Mouse (Mus musculus) hindbrain, embryonic 15.5 days (tissue): ENCODE data around the gene Znhit3. TPM values are rescaled to one million over a fixed set of nuclear protein-coding genes. Genes with fewer than 3 reads are reported as not detected.
A peak's percentile ranks its signal among the peaks of the same experiment; 100 is the strongest.

ENCODE experiments used
- ATAC-seq: fragments of 200-750 bp; cut with Nextera tagmentation; 2 replicates; pipeline ENCODE4 v1.8.0; 2017; ENCODE audit warnings: low read depth, moderate number of reproducible peaks, moderate TSS enrichment; ENCODE audit not compliant: low FRiP score
- H3K27ac ChIP-seq: fragments of 300-500 bp; sonication (generic); replicated peaks from 2 replicates; pipeline ENCODE4 v1.5.1; 2015; ENCODE audit warnings: mild to moderate bottlenecking, inconsistent platforms
- H3K27me3 ChIP-seq: fragments of 300-500 bp; sonication (generic); 2 replicates; pipeline ENCODE4 v1.6.1; 2015; ENCODE audit warnings: control low read depth, inconsistent platforms
- H3K36me3 ChIP-seq: fragments of 300-500 bp; sonication (generic); 2 replicates; pipeline ENCODE4 v1.6.1; 2015; ENCODE audit warnings: control low read depth, inconsistent platforms
- H3K4me1 ChIP-seq: fragments of 300-500 bp; sonication (generic); replicated peaks from 2 replicates; pipeline ENCODE4 v1.6.1; 2015; ENCODE audit warnings: control low read depth, inconsistent platforms
- H3K4me2 ChIP-seq: fragments of 300-500 bp; sonication (generic); 2 replicates; pipeline ENCODE4 v1.6.1; 2015; ENCODE audit warnings: moderate library complexity, mild to moderate bottlenecking, inconsistent platforms
- H3K4me3 ChIP-seq: fragments of 300-500 bp; sonication (generic); 2 replicates; pipeline ENCODE4 v1.5.1; 2015; ENCODE audit warnings: mild to moderate bottlenecking, inconsistent platforms
- H3K9ac ChIP-seq: fragments of 300-500 bp; sonication (generic); 2 replicates; pipeline ENCODE4 v1.6.1; 2015; ENCODE audit warnings: inconsistent platforms
- H3K9me3 ChIP-seq: fragments of 300-500 bp; sonication (generic); 2 replicates; pipeline ENCODE4 v1.6.1; 2016; ENCODE audit warnings: control low read depth, inconsistent platforms
- WGBS: fragments of 180-500 bp; shearing (Covaris S2); methylation state at CpG from one replicate; pipeline ENCODE4 v1.1.7; 2015; 5-methylcytosine and 5-hydroxymethylcytosine counted together
- polyA plus RNA-seq: library from polyadenylated mRNA; unstranded; fragments of >200 nt; fragmentation: Nextera tagmentation; extraction: Ambion mirVana; gene quantifications from 2 replicates; pipeline ENCODE4 v1.2.1, GENCODE M21; 2015

Gene Znhit3
- 67.6 and 67.9 TPM in 2 replicates for polyA plus RNA-seq

GRCm38 (mm10) chr11:84916053-84916702 lies at the start of gene Znhit3:
Znhit3 (minus strand) TSS chr11:84916366.
- Histone ChIP-seq H3K4me3 (peak within 1 kb of the TSS; percentile 96), H3K27ac (peak within 1 kb of the TSS; percentile 58), H3K36me3 (peaks cover 3% of the 10 kb centered on the region), H3K4me2 (peak within 1 kb of the TSS; percentile 81), H3K9ac (peak within 1 kb of the TSS; percentile 79), H3K4me1 (peaks cover 24% of the 10 kb centered on the region), H3K9me3 (no peaks in the 10 kb centered on the region), H3K27me3 (no peaks in the 10 kb centered on the region)
- peak; percentile 90 for ATAC-seq
- WGBS: 4% methylated on average over 34 of the region's 34 CpGs

DNA sequence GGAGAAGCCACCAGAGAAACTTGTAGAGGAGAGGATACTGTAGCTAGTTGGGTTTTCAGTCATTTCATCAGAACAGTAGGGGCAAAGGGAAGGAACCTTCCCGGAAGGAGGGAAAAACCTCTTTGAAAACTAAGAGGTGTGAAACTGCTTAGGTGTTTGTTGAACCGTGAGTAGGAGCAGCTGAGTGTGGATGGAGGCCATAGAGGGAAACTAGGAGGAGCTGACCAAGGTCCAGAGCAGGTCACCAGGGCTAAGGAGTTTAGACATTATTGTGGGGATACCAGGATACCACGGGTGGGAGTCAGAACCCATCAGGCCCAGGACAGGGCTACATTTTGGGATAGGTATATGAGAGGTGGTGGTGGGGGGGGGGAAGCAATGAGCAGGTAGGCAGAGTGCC lies 47.4 kb upstream of the Znhit3 start:
- H3K9ac ChIP-seq: no peak overlapping the region
- H3K27me3 ChIP-seq: peaks cover 17% of the 10 kb centered on the region
- H3K4me2 ChIP-seq: no peak overlapping the region
- H3K4me3 ChIP-seq: no peak overlapping the region
- 84% methylated on average over 3 of the region's 3 CpGs for WGBS
- no peak for ATAC-seq
- H3K36me3 ChIP-seq: no peaks in the 10 kb centered on the region
- H3K4me1 ChIP-seq: peaks cover 11% of the 10 kb centered on the region
- H3K27ac ChIP-seq: no peak overlapping the region
- H3K9me3 ChIP-seq: no peaks in the 10 kb centered on the region

DNA sequence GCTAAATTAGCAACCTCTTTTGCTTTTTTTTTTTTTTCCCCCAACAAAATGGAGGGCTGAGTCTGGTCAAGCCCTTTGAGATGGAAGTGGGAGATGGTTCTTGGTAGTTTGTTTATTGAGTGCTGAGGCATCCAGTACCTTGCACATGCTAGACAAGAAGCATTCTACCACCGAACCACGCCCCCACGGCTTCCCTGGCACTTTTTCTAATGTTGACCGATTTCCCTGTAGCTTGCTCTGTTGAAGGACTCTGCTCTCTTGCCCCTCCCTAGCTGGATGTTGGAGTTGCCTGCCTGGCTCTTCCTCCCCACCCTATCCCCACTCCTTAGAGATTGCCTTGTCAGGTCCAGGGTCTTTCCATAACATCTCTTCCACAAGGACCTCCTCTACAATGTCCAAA lies 46.4 kb upstream of the Znhit3 start:
- ATAC-seq: no peak
- H3K4me1 ChIP-seq: peaks cover 18% of the 10 kb centered on the region
- no peak overlapping the region for H3K27ac ChIP-seq
- WGBS: 91% methylated on average over 4 of the region's 4 CpGs
- no peak overlapping the region for H3K4me2 ChIP-seq
- peaks cover 26% of the 10 kb centered on the region for H3K27me3 ChIP-seq
- no peaks in the 10 kb centered on the region for H3K9me3 ChIP-seq
- no peaks in the 10 kb centered on the region for H3K36me3 ChIP-seq
- no peak overlapping the region for H3K4me3 ChIP-seq
- no peak overlapping the region for H3K9ac ChIP-seq

- peaks cover 12% of the 10 kb centered on the region for H3K4me1 ChIP-seq
- peaks cover 34% of the 10 kb centered on the region for H3K27me3 ChIP-seq
- no peak for ATAC-seq
- 91% methylated on average over 4 of the region's 4 CpGs for WGBS
- H3K36me3 ChIP-seq: no peaks in the 10 kb centered on the region
- H3K4me2 ChIP-seq: no peak overlapping the region
- H3K4me3 ChIP-seq: no peak overlapping the region
- H3K27ac ChIP-seq: no peak overlapping the region
- no peaks in the 10 kb centered on the region for H3K9me3 ChIP-seq
- H3K9ac ChIP-seq: no peak overlapping the region
Observed at GRCm38 (mm10) chr11:84961571-84961970, 45.4 kb upstream of the Znhit3 start.

DNA sequence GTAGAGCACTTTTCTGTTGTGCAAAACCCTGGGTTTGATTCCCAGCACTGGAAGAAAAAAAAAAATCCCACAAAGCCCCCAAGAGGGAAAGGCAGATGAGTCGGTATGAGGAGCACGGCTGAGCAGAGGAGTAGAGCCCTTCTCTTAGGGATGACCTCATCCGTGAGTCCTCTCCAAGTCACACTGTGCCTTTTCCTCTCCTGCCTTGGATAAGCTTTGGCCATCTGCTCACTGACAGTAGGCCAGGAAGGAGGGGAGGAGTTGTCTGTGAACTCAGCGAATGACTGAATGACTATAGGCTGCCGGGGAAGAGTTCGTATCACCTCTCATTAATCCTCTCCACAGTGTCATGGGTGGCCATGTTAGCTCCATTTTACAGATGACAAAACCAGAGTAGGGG lies 44.6 kb upstream of the Znhit3 start:
- Histone ChIP-seq H3K36me3 (no peaks in the 10 kb centered on the region), H3K9me3 (no peaks in the 10 kb centered on the region), H3K9ac (no peak overlapping the region), H3K4me1 (peaks cover 11% of the 10 kb centered on the region), H3K27ac (no peak overlapping the region), H3K4me2 (no peak overlapping the region), H3K4me3 (no peak overlapping the region), H3K27me3 (peaks cover 41% of the 10 kb centered on the region)
- ATAC-seq: no peak
- WGBS: 67% methylated on average over 6 of the region's 6 CpGs

GRCm38 (mm10) chr11:84960291-84960690 lies 44.1 kb upstream of the Znhit3 start:
- Histone ChIP-seq H3K4me2 (no peak overlapping the region), H3K4me1 (peaks cover 11% of the 10 kb centered on the region), H3K36me3 (no peaks in the 10 kb centered on the region), H3K27me3 (peaks cover 41% of the 10 kb centered on the region), H3K27ac (0 out of 2 replicates have a peak overlapping the region, but pooled peaks have one; percentile 8), H3K9me3 (no peaks in the 10 kb centered on the region), H3K4me3 (no peak overlapping the region), H3K9ac (no peak overlapping the region)
- WGBS: 38% methylated on average over 3 of the region's 3 CpGs
- no peak for ATAC-seq

- H3K4me1 ChIP-seq: peaks cover 11% of the 10 kb centered on the region
- H3K27ac ChIP-seq: no peak overlapping the region
- no peaks in the 10 kb centered on the region for H3K9me3 ChIP-seq
- no peaks in the 10 kb centered on the region for H3K36me3 ChIP-seq
- H3K4me3 ChIP-seq: no peak overlapping the region
- no peak for ATAC-seq
- no peak overlapping the region for H3K9ac ChIP-seq
- H3K27me3 ChIP-seq: peaks cover 41% of the 10 kb centered on the region
- H3K4me2 ChIP-seq: no peak overlapping the region
- WGBS: 5% methylated on average over 9 of the region's 9 CpGs
Observed at GRCm38 (mm10) chr11:84959701-84960181, 43.6 kb upstream of the Znhit3 start.

DNA sequence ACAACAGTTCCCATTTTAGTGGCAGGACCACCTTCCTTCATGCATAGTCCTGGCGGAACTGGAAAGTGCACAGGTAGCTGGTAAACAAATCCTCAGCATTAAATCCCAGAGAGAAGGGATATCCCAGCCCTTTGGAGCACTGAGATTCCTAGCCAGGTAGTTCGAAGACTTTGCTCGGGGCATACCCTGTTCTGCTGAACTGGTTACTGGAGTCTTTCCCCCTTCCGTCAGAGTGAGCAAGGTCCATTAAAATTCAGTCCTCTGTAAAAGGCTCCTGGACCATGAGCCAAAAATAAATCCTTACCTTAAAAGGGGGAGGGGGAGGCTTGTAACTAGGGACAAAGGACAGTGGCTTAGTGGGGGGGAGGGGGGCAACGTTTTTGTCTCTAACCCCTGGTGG lies 43.0 kb upstream of the Znhit3 start:
- Histone ChIP-seq H3K27me3 (peaks cover 41% of the 10 kb centered on the region), H3K36me3 (no peaks in the 10 kb centered on the region), H3K27ac (no peak overlapping the region), H3K4me1 (peaks cover 11% of the 10 kb centered on the region), H3K4me2 (no peak overlapping the region), H3K9me3 (no peaks in the 10 kb centered on the region), H3K9ac (no peak overlapping the region), H3K4me3 (no peak overlapping the region)
- no peak for ATAC-seq
- 34% methylated on average over 5 of the region's 5 CpGs for WGBS

- ATAC-seq: no peak
- Histone ChIP-seq H3K9ac (no peak overlapping the region), H3K9me3 (no peaks in the 10 kb centered on the region), H3K4me1 (peaks cover 11% of the 10 kb centered on the region), H3K36me3 (no peaks in the 10 kb centered on the region), H3K4me2 (peak overlapping the region; percentile 73), H3K27me3 (peaks cover 41% of the 10 kb centered on the region), H3K4me3 (peak overlapping the region; percentile 38), H3K27ac (no peak overlapping the region)
- 6% methylated on average over 11 of the region's 11 CpGs for WGBS
Observed at GRCm38 (mm10) chr11:84958271-84958630, 42.1 kb upstream of the Znhit3 start.

DNA sequence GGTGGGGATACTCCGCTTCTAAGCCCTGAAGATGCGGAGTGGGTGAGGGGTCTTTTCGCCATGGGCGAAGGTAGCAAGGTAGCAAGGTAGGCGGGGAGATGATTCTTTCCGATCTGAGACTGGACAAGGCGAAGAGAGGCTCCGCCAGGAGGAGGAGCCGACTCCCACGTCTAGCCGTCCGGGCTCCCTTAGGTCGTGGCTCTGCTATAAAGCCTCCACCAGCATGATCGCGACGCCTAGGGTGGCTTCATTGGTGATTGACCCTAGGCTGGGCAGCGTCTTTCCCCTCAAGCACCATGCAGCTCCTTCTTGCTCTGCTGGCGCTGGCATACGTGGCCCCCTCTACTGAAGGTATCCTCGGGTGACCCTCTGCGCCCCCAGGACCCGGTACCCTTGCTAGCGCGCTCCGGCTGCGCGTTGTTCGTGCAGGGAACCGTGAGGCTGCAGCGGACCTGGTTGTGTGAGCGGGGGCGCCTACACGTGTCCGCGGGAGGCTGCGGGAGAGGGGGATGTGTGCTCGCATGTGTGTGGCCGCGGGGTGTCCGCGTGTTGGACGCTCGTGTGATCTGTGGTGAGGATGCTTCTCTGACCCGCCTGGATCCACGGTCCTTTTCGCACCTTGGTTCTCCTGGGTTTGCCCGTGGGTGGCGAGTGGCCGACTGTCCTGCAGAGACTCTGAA lies 41.6 kb upstream of the Znhit3 start, which contains the start of gene Car4:
Gene Car4 (plus strand): TSS at position 196 of the 680 bp plus-strand sequence.
- peaks cover 41% of the 10 kb centered on the region for H3K27me3 ChIP-seq

GRCm38 (mm10) chr11:84957171-84957570 lies 41.0 kb upstream of the Znhit3 start:
- Histone ChIP-seq H3K4me2 (peak overlapping the region; percentile 73), H3K27me3 (peaks cover 41% of the 10 kb centered on the region), H3K4me3 (peak overlapping the region; percentile 38), H3K27ac (no peak overlapping the region), H3K36me3 (no peaks in the 10 kb centered on the region), H3K4me1 (peaks cover 11% of the 10 kb centered on the region), H3K9ac (no peak overlapping the region), H3K9me3 (no peaks in the 10 kb centered on the region)
- WGBS: 10% methylated on average over 15 of the region's 15 CpGs
- no peak for ATAC-seq

More for the DNA sequence above, 41.6 kb upstream of the Znhit3 start, which contains the start of gene Car4:
- peak within 1 kb of the TSS; percentile 38 for H3K4me3 ChIP-seq
- H3K9me3 ChIP-seq: no peaks in the 10 kb centered on the region
- no peaks in the 10 kb centered on the region for H3K36me3 ChIP-seq
- H3K4me2 ChIP-seq: peak within 1 kb of the TSS; percentile 73
- peak within 1 kb of the TSS; percentile 18; the same call in 1 of the 2 replicates for H3K9ac ChIP-seq
- 2% methylated on average over 49 of the region's 49 CpGs for WGBS
- H3K27ac ChIP-seq: no peak within 1 kb of the TSS
- peaks cover 11% of the 10 kb centered on the region for H3K4me1 ChIP-seq
- no peak for ATAC-seq

DNA sequence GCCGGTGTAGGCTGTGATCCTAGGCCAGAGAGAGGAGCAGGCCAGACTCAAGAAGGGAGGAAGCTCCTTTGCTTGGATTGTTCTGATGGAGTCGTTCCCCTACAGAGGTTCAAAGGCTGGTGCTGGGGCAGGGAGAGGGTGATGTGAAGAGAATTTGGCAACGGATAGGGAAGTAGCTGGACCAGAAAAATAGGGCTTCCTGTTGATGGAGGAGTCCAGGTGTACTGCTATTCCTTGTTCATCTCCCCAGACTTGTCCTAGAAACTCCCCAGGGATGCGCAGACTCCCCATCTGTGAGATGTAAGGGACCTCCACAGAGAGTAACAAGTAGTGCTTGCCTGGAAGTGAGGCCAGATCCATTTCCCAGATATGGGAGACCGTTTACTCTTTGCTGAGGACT lies 40.2 kb upstream of the Znhit3 start:
- Histone ChIP-seq H3K27me3 (peaks cover 41% of the 10 kb centered on the region), H3K9ac (no peak overlapping the region), H3K4me3 (no peak overlapping the region), H3K9me3 (no peaks in the 10 kb centered on the region), H3K36me3 (no peaks in the 10 kb centered on the region), H3K4me2 (no peak overlapping the region), H3K4me1 (peaks cover 11% of the 10 kb centered on the region), H3K27ac (no peak overlapping the region)
- 32% methylated on average over 5 of the region's 5 CpGs for WGBS
- no peak for ATAC-seq
